Mouse (Mus musculus) testis, adult 2 months (tissue): Measurements from ENCODE around the gene 4933428G20Rik.

Experiments
- CTCF ChIP-seq: fragments of 200-500 bp; IDR thresholded peaks from 2 replicates; pipeline ENCODE4 v1.5.1; 2012; ENCODE audit warnings: low read depth, mild to moderate bottlenecking, inconsistent platforms, low read length, moderate library complexity; ENCODE audit not compliant: control insufficient read depth, insufficient read depth, insufficient replicate concordance
- POLR2A ChIP-seq: fragments of 200-500 bp; IDR thresholded peaks from 2 replicates; pipeline ENCODE4 v1.6.1; 2012; ENCODE audit warnings: low read depth, mild to moderate bottlenecking, inconsistent platforms, low read length, moderate library complexity; ENCODE audit not compliant: control insufficient read depth

- TF ChIP-seq POLR2A (no peak), CTCF (no peak)
Observed at GRCm38 (mm10) chr11:97542171-97543150, 42.3 kb upstream of the 4933428G20Rik start.
